Mouse (Mus musculus): ENCODE measurements around the gene Nol8.

DNA sequence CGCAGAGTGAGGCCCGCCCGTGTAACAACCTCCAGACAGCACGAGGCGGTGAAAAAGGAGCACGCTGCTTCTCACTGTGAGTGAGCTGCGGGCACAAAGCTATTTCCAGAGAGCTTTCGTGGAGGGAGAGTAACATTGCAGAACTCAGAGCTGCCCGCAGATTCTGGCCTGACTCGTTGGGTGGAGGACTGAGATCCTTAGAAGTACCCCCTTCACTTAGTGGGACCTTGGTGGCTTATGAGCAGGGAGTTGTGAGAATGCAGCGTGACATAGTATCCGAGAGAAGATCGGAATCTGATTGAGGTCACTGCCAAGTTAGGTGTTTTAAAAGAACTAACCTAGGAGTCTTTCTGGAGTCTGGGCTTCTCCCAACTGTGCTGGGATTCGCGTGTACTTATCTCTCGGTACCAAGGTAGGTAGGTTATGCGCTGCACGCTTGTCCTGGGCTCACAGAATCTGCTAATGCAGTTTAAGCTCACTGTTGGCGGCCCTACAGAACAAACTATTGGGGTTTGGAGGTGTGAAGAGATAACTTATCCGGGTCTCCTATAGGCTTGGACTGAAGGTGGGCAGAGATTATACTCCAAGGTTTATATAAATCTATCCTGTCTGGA, 29.5 kb downstream of the Nol8 start:
- no peak for TF ChIP-seq CTCF (conservative IDR thresholded peaks at IDR 0.05; ENCODE audit: insufficient read depth, insufficient read length, low read depth, low read length)
- no peak for TF ChIP-seq POLR2A (IDR thresholded peaks at IDR 0.05; ENCODE audit: low read depth, low read length)

All from kidney, adult 2 months (tissue).